Mouse (Mus musculus): Measurements from ENCODE around the gene 4931440F15Rik.

GRCm38 (mm10) chr11:29837066-29837465 is 11.6 kb upstream of the 4931440F15Rik start:
- TF ChIP-seq CEBPB (IDR thresholded peaks at IDR 0.05; ENCODE audit: low read depth) (no peak), CTCF (IDR thresholded peaks at IDR 0.05; ENCODE audit: control insufficient read depth, insufficient read depth, insufficient read length) (no peak)

Data from C2C12 (cell line).